Mouse (Mus musculus): ENCODE measurements around the gene Sdhd.
A peak's percentile ranks its signal among the peaks of the same experiment; 100 is the strongest.

The Sdhd gene

DNA sequence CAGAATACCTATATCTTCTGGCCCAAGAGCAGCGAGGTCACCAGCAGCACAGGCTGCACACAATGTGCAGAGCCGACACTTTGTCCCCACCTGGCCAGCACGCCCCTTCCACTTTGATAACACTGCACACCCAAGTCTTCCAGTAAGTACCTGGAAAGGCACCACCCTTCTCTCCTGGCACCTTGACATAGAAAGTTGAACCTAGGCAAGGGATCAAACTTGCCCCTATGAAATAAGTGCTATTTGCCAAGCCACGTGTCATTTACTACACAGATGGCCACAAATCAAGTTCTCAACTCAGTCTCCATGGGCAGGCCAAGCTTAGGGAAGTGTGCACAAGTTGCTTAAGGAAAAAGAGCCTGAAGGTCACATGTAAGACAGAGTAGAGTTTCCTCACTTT is 16.7 kb downstream of the Sdhd start:
- DNase-seq (ENCODE audit: low spot score in 2 of 2) = no peak

DNA sequence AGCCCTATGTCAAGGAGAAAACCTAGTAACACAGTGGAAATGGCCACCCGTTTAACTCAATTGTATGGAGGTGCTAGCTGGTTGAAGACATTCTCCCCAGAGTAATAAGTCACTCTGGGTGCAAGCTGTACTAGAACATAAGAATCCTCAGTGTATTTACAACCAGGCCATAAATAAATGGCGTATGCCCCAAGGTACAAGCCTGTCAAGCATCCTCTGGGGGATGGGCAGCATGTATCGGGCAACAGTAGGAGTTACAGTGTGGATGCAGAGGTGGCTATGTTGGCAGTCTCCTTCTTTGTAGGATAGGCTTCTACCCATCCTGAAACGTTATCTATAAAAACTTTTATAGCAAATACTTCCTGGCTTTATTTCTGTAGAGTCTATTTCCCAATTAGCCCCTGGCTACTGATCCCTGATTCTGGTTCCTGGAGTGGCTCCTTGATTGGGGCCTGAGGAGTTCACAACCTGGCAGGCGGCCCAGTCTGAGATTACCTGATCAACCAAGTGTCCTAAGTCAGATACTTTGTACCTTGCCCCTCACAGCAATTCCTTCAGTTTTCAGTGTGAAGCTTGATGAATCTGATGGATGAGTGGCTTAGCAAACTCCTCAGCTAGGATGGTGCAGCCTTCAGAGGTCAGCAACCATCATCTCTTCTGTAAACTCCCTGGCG is 18.3 kb downstream of the Sdhd start:
- no peak for DNase-seq (ENCODE audit: low spot score in 2 of 2)

DNA sequence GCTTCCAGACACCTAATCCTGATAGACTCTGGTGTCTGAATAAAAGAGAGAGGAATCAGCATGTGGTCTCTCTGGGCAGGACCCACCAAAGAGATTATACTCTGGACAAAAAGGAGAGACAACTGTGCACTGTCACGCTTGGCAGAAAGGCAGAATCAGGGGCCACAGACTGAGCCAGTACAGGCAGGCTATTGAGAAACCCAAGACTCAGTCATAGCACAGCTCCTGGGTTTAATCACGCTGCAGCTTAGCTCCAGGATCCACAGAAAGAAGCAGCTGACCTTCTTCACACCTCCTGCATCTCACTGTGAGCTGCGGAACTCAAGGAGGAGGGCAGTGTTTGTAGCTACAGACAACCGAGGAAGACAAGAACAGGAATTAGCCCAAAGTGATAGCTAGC is 23.2 kb downstream of the Sdhd start:
- DNase-seq (ENCODE audit: low spot score in 2 of 2) = no peak

DNA sequence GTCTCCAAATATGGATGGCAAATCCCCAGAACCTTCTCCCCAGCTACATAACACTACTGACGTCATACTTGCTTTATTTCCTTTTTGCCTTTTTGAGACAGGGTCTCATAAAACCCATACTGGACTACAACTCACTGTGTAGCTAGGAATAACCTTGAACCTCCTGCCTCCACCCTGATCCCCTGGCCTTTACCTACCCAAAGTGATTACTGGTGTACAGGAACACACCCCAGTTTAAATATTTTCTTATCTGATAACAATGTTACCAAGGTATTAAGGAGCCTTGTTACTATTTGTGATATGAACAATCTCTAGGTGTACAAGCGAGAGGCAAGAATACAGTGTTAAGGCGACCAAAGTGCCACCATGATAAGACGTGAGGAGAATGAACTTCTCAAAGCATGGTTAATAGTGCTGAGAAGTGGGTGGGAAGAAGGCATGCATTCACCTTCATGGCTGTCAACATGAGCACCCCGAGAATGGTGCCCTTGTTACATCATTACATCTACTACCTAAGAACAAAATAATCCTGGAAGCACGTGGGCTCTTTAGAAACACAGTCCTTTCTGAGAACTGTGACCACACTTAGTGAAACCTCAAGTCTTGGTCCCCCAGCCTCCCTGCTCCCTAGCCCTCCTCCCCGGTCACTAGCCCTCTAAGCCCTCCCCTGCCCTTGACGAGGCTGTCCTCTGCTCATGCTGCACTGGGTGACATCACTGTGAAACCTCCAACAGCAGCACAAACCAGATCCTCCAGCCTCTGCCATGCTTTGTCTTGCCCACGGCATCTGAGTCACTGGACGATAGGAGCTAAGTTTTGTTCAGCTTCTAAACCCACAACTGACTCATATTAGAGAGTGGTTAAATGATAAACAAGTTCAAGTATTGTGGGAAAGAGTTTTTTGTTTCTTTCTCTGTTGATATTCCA is 33.8 kb downstream of the Sdhd start:
- DNase-seq (ENCODE audit: low spot score in 2 of 2) = peak in 1 of 2 experiments; percentile 65

DNA sequence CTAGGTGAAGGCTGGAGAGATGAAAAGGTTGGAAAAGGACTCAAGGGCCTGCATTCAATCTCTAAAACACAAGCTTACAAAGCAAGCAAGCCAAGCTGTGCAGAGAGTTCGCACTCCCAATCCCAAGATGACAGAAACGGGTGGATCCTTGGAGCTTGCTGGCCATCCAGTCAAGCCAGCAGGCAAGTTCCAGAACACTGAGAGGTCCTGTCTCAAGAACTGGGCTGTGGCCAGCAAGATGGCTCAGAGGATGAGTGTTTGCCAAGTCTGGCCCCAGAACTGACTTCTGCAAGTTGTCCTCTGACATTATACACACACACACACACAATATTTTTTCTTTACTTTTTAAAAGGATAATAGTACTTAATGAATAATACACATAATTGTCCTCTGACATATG is 35.7 kb downstream of the Sdhd start:
- no peak for DNase-seq (ENCODE audit: low spot score in 2 of 2)

DNA sequence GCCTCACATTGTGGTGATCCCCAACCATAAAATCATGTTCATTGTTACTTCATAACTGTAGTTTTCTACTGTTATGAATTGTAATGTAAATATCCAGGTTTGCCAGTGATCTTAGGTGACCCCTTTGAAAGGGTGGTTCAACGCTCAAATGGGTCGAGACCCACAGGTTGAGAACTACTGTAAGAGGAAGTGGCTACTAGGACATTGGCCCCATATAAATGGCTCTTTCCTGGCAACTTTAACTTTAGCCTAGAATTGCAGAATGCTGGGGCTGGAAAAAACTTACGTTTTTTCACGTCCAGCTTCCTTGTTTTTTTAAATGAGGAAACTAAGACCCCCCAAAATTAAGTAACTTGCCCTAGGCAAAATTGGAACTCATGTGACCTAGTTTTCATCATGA is 36.2 kb downstream of the Sdhd start:
- DNase-seq (ENCODE audit: low spot score in 2 of 2) = no peak

DNA sequence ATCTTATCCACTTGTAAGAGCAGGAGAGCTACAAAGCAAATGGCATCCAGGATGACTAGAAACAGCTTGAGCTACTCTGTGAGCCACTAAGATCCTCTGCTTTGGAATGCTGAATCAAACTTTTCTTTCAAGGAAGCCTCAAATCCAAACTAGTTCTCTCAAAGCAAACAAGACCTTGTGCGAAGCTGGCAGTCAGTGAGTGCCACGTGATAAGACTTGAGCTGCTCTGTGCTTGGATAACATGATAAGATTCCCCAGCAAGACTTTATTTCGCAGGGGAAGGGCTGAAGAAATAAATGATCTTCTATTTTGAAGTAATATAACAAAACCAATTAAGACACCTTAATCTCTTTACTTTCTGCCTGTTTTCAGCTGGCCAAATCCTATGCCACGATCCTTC is 37.7 kb downstream of the Sdhd start:
- DNase-seq (ENCODE audit: low spot score in 2 of 2) = no peak

DNA sequence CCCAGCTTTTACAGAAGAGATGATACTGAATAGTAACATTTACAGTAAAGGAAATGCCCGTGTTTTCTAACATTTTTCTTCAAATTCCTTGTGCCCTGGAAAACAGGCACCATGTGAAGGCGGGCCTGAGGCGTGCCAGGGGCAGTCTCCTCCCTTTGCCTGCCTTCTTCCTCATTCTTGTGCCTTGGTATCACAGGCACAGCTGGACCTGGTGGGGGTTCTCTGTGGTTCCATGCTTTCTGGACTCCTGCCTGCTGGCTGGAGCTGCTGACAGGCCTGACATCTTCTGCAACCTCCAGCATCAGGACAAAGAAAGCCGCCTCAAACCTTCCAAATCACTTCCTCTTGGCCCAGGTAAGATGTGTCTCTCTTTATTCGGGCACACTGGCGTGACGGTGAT is 38.4 kb downstream of the Sdhd start:
- peak in 1 of 2 experiments; percentile 18 for DNase-seq (ENCODE audit: low spot score in 2 of 2)

DNA sequence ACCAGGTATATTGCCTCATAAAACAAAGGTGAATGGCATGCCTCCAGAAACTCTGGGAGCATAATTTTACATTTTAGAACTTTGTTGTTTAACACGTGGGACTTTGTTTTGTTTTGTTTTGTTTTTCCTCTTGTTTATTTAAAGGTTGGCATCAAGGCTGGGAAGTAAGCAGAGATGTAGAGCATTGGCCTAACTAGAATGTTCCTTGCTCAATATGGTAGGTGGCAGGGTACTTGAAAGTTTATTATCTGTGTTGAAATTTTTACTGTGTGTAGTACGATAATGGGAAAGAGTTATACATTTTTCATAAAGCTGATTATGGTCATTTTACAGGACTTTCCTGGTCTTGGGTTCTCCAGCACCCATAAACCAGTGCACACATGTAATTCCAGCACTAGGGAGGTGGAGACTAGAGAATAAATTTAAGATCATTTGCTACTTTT is 41.7 kb downstream of the Sdhd start:
- no peak for DNase-seq (ENCODE audit: low spot score in 2 of 2)

DNA sequence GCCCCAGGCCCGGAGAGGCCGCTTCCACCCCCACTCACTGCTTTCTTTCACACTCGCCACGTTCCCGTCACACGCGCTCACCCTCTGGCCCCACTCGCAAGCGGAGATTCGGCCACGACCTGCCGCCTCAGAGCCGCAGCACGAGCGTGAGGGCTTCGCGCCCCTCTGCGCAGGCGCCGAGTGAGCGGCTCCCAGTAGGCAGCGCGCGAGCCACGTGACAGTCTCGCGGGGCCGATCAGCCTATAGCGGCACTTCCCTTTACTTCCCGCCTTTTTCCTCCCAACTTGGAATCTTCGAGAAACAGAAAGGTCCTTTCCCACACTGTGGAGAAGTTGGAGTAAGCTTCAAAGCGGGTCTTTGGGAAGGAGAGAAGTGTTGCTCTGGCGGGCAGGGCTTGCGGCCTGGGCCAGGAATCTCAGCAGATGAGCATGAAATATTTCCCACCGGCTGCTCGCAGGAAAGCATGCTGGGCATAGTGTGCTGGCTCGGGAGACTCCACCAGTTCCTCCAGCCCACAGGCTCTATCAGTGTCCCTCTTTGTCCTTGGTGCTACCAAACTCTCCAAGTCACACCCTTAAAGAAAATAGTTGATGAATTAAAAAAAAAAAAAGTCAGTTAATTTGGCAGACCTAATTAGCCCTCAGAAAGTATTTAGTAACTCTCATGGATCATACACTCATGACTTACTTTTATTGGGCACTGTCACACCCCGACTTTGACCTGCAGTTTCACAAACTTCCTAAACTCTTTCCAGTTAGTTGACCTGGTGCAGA is 42.3 kb downstream of the Sdhd start, which contains the start of gene Tex12:
Gene Tex12, minus strand, starts transcription at position 181 of the 773 bp plus-strand sequence.
- no peak for DNase-seq (ENCODE audit: low spot score in 2 of 2)

DNA sequence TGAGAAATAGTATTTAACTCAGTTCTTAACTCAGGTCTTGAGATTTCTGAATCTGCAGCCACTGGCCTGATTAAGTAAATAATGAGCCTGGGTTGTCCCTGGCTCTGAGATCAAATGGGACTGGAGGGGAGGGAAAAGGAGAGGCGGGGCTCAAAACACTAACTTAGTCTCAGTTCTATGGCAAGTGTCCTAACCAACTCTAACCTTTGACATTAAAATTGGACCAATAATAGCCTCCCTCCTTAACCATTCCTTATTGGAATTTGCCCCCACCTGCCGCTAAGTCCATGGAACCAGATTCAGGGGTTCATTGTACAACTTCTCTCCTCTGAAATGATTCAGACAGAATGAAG is 48.5 kb downstream of the Sdhd start, which contains the start of gene Bco2:
Gene Bco2, minus strand, starts transcription at position 88 of the 353 bp plus-strand sequence.
- DNase-seq (ENCODE audit: low spot score in 2 of 2) = no peak

DNA sequence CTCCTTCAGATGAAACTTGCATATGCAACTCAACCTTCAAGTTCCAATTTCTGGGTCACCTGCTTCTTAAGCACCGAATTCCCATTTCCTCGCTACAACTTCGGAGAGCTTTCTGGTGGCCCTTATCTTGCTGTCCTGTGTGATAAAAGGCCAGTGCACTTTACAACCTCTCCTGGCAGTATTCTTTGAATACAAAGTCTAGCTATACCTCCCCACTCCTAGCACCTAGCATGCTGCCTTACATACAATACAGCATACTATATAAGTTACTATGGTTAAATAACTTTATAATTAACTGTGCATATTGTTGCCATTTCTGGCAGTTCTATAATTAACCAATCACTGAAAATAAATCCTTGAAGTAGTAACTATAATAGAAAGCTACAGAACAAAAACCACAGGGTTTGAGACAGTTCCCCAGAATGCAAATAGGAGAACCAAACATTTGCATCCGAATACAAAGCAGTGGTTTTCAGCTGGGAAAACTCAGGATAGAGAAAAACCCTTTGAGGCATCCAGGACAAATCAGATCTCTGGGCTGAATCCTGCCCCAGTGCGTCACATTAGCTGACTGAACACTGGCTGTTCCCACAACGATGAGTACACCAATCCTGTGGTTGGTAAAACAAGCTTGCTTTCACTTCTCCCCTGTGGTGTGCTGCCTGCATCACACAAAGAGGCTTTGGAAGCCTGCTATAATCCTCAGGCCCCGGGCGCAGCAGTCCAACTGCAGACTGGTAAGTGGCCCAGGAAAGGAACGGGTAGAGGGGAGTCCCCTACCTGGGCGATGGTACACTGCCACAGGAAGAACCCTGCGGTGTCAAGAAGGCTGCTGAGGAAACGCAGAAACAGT is 49.1 kb downstream of the Sdhd start, which contains the start of gene Il18:
Gene Il18, plus strand, starts transcription at position 587 of the 853 bp plus-strand sequence.
- no peak for DNase-seq (ENCODE audit: low spot score in 2 of 2)

DNA sequence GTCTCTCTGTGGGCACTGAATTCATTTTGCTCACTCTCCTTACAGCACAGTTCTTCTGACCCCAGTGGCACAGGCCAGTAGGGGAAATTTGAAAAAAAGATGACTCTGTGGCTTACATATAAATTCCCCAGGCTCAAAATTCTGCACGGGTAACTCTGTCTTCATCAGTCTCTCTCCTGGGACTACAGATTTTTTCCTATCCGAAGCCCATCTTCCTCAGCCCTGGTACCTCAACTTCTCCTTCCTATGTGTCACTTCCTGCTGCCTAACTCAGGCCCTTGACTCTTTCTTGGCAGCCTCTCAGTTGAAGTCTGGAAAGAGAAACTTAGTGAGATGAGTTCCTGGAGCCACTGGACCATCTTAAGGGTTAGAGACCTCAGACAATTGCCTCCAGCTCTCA is 50.1 kb downstream of the Sdhd start:
- DNase-seq (ENCODE audit: low spot score in 2 of 2) = no peak

DNA sequence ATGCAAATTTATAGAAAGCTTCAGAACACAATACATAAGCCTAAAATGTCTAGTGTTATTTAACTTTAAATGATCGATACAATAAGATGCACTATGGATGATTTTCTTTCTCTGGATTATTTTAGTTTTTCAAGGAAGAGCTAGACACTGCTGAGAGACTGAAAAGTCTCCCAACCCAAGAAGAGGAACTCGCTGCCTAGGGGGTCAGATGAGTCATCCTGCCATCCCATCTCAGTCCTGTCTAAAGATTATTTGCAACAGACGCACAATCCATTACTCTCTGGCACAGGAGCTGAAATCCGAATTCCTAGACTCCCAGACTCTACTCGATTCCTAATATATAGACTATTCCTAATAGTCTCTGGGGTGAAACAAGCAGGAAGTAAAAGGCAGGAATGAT is 51.4 kb downstream of the Sdhd start:
- DNase-seq (ENCODE audit: low spot score in 2 of 2) = no peak

DNA sequence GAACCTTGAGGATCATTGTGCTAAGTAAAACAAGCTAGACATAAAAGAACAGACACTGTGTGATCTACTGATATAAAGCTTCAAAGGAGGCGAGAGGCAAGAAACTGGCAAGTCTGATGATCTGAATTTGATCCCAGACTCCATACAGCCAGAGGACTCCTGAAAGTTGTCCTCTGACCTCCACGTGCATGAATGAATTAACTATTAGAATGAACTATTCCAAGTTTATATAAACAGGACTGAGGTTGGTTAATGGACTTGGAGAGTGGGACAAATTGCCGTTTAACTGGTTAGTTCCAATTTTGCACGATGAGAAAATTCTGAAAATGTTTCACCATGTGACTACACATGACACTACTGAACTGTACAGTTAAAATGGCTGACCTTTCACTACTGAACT is 54.7 kb downstream of the Sdhd start:
- DNase-seq (ENCODE audit: low spot score in 2 of 2) = no peak

DNA sequence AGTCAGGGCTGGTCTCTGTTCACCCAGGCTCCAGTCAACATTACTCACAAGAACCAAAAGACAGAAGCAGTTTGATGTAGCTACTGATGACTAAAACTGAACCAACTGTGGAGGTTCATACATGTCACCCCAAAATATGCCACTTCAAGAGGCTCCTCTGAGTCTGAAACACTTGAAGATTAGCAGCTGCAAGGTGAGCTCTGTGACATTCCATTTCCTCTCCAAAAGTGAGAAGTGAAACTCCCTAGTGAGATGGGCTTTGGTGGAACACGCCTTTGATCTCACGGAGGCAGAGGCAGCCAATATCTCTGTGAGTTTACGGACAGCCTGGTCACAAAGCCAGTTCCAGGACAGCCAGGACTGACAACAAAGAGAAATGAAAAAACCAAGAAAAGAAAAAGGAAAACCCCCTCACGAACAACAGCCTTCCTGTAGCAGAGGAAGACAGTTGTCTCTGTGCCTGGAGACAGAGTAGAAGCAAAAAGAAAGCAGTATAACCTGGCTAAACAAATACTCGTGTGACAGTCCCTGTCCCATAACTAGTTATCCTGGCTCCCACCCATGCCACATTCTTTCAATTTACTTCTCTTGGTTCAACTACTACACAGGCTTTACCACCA is 55.6 kb downstream of the Sdhd start:
- DNase-seq (ENCODE audit: low spot score in 2 of 2) = no peak

Data from urinary bladder, adult 18-20 months (tissue).